ENCODE assay signal across 28 mouse cellular contexts in the genomic region with DNA sequence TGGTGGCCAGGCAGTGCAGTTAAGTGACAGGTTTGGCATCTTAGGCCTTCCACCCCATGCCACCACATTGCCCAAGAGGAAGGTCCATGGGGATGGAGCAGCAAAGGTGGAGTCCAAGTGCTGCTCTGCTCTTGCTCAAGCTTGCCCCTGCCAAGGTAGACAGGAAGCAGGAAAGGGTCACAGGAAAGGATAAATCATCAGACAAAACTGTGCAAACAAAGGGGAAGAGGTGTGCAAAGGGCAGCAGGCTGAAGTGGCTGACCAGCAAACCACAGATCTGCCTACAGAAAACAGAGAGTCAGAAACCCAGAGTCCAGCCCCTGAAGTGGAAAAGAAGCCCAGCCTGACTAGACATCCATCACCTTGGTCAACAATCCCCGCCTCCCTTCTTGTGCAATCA.
DNase-seq lines count a peak whose midpoint lies in the region; ATAC-seq and TF ChIP-seq lines count a peak whose summit lies in the region.
"Had no signal": no experiment of that assay in that cellular context is flagged by ENCODE, and none has a peak within 500 bp of the region (broad histone marks: within the 10 kb centered on the region; RNA-seq: fewer than 3 reads in every experiment).

No protein-coding gene starts in this region.

- TF ChIP-seq EP300 in liver, postnatal 0 days (IDR thresholded peaks at IDR 0.05; ENCODE audit: low read depth) = no peak

- H3K27me3 ChIP-seq in megakaryocyte, embryonic 14.5 days (replicated peaks) = no peaks in the 10 kb centered on the region
- H3K27me3 ChIP-seq in liver, embryonic 13.5 days = no peaks in the 10 kb centered on the region
- H3K27me3 ChIP-seq in liver, postnatal 0 days (ENCODE audit: insufficient read depth, low read length) = no peaks in the 10 kb centered on the region
- no peaks in the 10 kb centered on the region for H3K27me3 ChIP-seq in hindbrain, embryonic 11.5 days (ENCODE audit: control insufficient read depth, insufficient read depth, low read length)
- H3K27me3 ChIP-seq: embryonic facial prominence, embryonic 13.5 days; forebrain, embryonic 12.5 days; forebrain, embryonic 15.5 days; heart, embryonic 12.5 days; heart, embryonic 15.5 days; hindbrain, embryonic 12.5 days; hindbrain, embryonic 15.5 days had no signal

- no peaks in the 10 kb centered on the region for H3K4me1 ChIP-seq in megakaryocyte, embryonic 14.5 days
- H3K4me1 ChIP-seq in liver, embryonic 13.5 days (replicated peaks) = no peaks in the 10 kb centered on the region
- no peaks in the 10 kb centered on the region for H3K4me1 ChIP-seq in liver, postnatal 0 days (ENCODE audit: insufficient read depth)
- H3K4me1 ChIP-seq in hindbrain, embryonic 11.5 days (replicated peaks; ENCODE audit: control insufficient read depth, insufficient read depth, low read length) = no peaks in the 10 kb centered on the region
- H3K4me1 ChIP-seq: embryonic facial prominence, embryonic 10.5 days; embryonic facial prominence, embryonic 13.5 days; forebrain, embryonic 12.5 days; forebrain, embryonic 15.5 days; heart, embryonic 12.5 days; heart, embryonic 15.5 days; hindbrain, embryonic 12.5 days; hindbrain, embryonic 15.5 days had no signal

- H3K4me3 ChIP-seq in megakaryocyte, embryonic 14.5 days (replicated peaks) = peak overlapping the region; percentile 23
- H3K4me3 ChIP-seq in liver, embryonic 13.5 days (replicated peaks) = no peak overlapping the region
- no peak overlapping the region for H3K4me3 ChIP-seq in liver, postnatal 0 days (ENCODE audit: low read depth, low read length)
- H3K4me3 ChIP-seq in hindbrain, embryonic 11.5 days (ENCODE audit: low read depth, low read length) = no peak overlapping the region
- H3K4me3 ChIP-seq: embryonic facial prominence, embryonic 10.5 days; embryonic facial prominence, embryonic 13.5 days; erythroblast, embryonic 14.5 days; forebrain, embryonic 12.5 days; forebrain, embryonic 15.5 days; heart, embryonic 12.5 days; heart, embryonic 15.5 days; hindbrain, embryonic 12.5 days; hindbrain, embryonic 15.5 days had no signal

- ATAC-seq in megakaryocyte, adult 5-6 weeks (ENCODE audit: poor library complexity, severe bottlenecking) = no peak
- ATAC-seq in liver, embryonic 13.5 days (ENCODE audit: low read depth) = peak; percentile 31; the same call in 1 of the 2 replicates
- ATAC-seq in liver, postnatal 0 days = peak; percentile 63; the same call in 1 of the 2 replicates
- ATAC-seq in hindbrain, embryonic 11.5 days (ENCODE audit: low FRiP score) = no peak
- ATAC-seq: CD4-positive, CD25-positive, alpha-beta regulatory T cell, adult 4 months; forebrain, embryonic 15.5 days had no signal

- H3K36me3 ChIP-seq in megakaryocyte, embryonic 14.5 days (replicated peaks; ENCODE audit: low read length) = no peaks in the 10 kb centered on the region
- no peaks in the 10 kb centered on the region for H3K36me3 ChIP-seq in liver, embryonic 13.5 days
- H3K36me3 ChIP-seq in liver, postnatal 0 days (replicated peaks; ENCODE audit: insufficient read depth, low read length) = no peaks in the 10 kb centered on the region
- H3K36me3 ChIP-seq in hindbrain, embryonic 11.5 days (ENCODE audit: control insufficient read depth, insufficient read depth, low read length) = no peaks in the 10 kb centered on the region
- H3K36me3 ChIP-seq: embryonic facial prominence, embryonic 10.5 days; embryonic facial prominence, embryonic 13.5 days; forebrain, embryonic 12.5 days; forebrain, embryonic 15.5 days; heart, embryonic 12.5 days; heart, embryonic 15.5 days; hindbrain, embryonic 12.5 days; hindbrain, embryonic 15.5 days had no signal

- 42% methylated on average over 1 of the region's 1 CpGs for WGBS in liver, embryonic 13.5 days (ENCODE audit: insufficient replicate concordance)
- WGBS in liver, postnatal 0 days (ENCODE audit: insufficient replicate concordance) = 34% methylated on average over 1 of the region's 1 CpGs
- 79% methylated on average over 1 of the region's 1 CpGs for WGBS in hindbrain, embryonic 11.5 days

- no peak overlapping the region for H3K27ac ChIP-seq in liver, embryonic 13.5 days
- no peak overlapping the region for H3K27ac ChIP-seq in liver, postnatal 0 days (ENCODE audit: low read depth)
- no peak overlapping the region for H3K27ac ChIP-seq in hindbrain, embryonic 11.5 days (ENCODE audit: low read depth, low read length)
- H3K27ac ChIP-seq: embryonic facial prominence, embryonic 10.5 days; embryonic facial prominence, embryonic 13.5 days; forebrain, embryonic 12.5 days; forebrain, embryonic 15.5 days; heart, embryonic 15.5 days; hindbrain, embryonic 12.5 days; hindbrain, embryonic 15.5 days had no signal

- no peak overlapping the region for H3K4me2 ChIP-seq in liver, embryonic 13.5 days
- no peak overlapping the region for H3K4me2 ChIP-seq in liver, postnatal 0 days (ENCODE audit: low read depth, low read length)
- H3K4me2 ChIP-seq in hindbrain, embryonic 11.5 days (replicated peaks; ENCODE audit: low read depth, low read length) = no peak overlapping the region
- H3K4me2 ChIP-seq: embryonic facial prominence, embryonic 13.5 days; forebrain, embryonic 12.5 days; forebrain, embryonic 15.5 days; heart, embryonic 12.5 days; heart, embryonic 15.5 days; hindbrain, embryonic 12.5 days; hindbrain, embryonic 15.5 days had no signal

- H3K9me3 ChIP-seq in megakaryocyte, embryonic 14.5 days = 0 out of 2 replicates have a peak, but pooled peaks cover 4% of the 10 kb centered on the region
- no peaks in the 10 kb centered on the region for H3K9me3 ChIP-seq in liver, embryonic 13.5 days (replicated peaks)
- H3K9me3 ChIP-seq in liver, postnatal 0 days (ENCODE audit: low read length) = no peaks in the 10 kb centered on the region
- no peaks in the 10 kb centered on the region for H3K9me3 ChIP-seq in hindbrain, embryonic 11.5 days (ENCODE audit: control insufficient read depth, low read length)
- H3K9me3 ChIP-seq: embryonic facial prominence, embryonic 10.5 days; embryonic facial prominence, embryonic 13.5 days; forebrain, embryonic 12.5 days; forebrain, embryonic 15.5 days; heart, embryonic 12.5 days; heart, embryonic 15.5 days; hindbrain, embryonic 12.5 days; hindbrain, embryonic 15.5 days had no signal

- H3K9ac ChIP-seq in liver, embryonic 13.5 days = no peak overlapping the region
- no peak overlapping the region for H3K9ac ChIP-seq in liver, postnatal 0 days (replicated peaks)
- no peak overlapping the region for H3K9ac ChIP-seq in hindbrain, embryonic 11.5 days (ENCODE audit: low read depth, low read length)
- H3K9ac ChIP-seq: embryonic facial prominence, embryonic 13.5 days; forebrain, embryonic 12.5 days; forebrain, embryonic 15.5 days; heart, embryonic 12.5 days; heart, embryonic 15.5 days; hindbrain, embryonic 12.5 days; hindbrain, embryonic 15.5 days had no signal

- DNase-seq in kidney, postnatal 14 days = peak; percentile 2
- no peak for DNase-seq in kidney, adult 18-20 months
- DNase-seq in liver, embryonic 13.5 days = no peak
- DNase-seq in liver, postnatal 0 days = no peak
- no peak for DNase-seq in hindbrain, embryonic 11.5 days (ENCODE audit: low spot score)
- DNase-seq: adrenal gland, adult 2 months; adrenal gland, postnatal 14 days; cerebellum, adult 11 months; cerebellum, adult 2 months; cerebellum, postnatal 10 days; cerebellum, postnatal 36 days; embryo, embryonic 11 days; gastrocnemius, postnatal 25 days; heart, adult 18-20 months; heart, postnatal 10 days; heart, postnatal 4 days had no signal

- TF ChIP-seq CTCF in liver, postnatal 0 days (IDR thresholded peaks at IDR 0.05; ENCODE audit: low read depth) = no peak

Comparison
In these comparisons a context has a peak if more than half of its experiments do, and no peak if none do; other contexts are left out.
1. ATAC-seq: peak in liver, embryonic 13.5 days (single experiment) and liver, postnatal 0 days (single experiment); none in megakaryocyte, adult 5-6 weeks (single experiment) and hindbrain, embryonic 11.5 days (single experiment).